Comparison of ENCODE assay signal across 15 mouse cellular contexts in genomic region chr15:85700716-85701115, GRCm38 (mm10). TPM values are rescaled to one million over a fixed set of nuclear protein-coding genes. Genes with fewer than 3 reads are reported as not detected.
DNase-seq lines count a peak whose midpoint lies in the region; ATAC-seq and TF ChIP-seq lines count a peak whose summit lies in the region.
"Had no signal": no experiment of that assay in that cellular context is flagged by ENCODE, and none has a peak within 500 bp of the region (broad histone marks: within the 10 kb centered on the region; RNA-seq: fewer than 3 reads in every experiment).

No protein-coding gene starts in this region.

- no peak for TF ChIP-seq CTCF in kidney, adult 2 months (conservative IDR thresholded peaks at IDR 0.05; ENCODE audit: insufficient read depth, insufficient read length, low read depth, low read length)

- H3K9me3 ChIP-seq in kidney, embryonic 16.5 days (ENCODE audit: low read length): no peaks in the 10 kb centered on the region
- H3K9me3 ChIP-seq: embryonic facial prominence, embryonic 15.5 days; liver, embryonic 15.5 days; stomach, embryonic 15.5 days had no signal

- H3K4me1 ChIP-seq in kidney, adult 2 months (ENCODE audit: control insufficient read depth, insufficient read depth, low read length): peaks cover 85% of the 10 kb centered on the region
- peaks cover 36% of the 10 kb centered on the region for H3K4me1 ChIP-seq in kidney, embryonic 16.5 days (ENCODE audit: insufficient read depth, low read length)
- H3K4me1 ChIP-seq: liver, embryonic 15.5 days; stomach, embryonic 15.5 days had no signal

- peak; percentile 47 for DNase-seq in cerebellum, adult 11-12 months
- DNase-seq in cerebellum, postnatal 4 days (ENCODE audit: low spot score in 2 of 2): no peak
- no peak for DNase-seq in kidney, adult 2 months
- DNase-seq in 3134 (ENCODE audit: extremely low read depth, insufficient read length, low spot score): peak; percentile 35
- DNase-seq in cerebellum, postnatal 36 days: peak; percentile 21 to 24
- DNase-seq in left cerebral cortex, adult 9 months (ENCODE audit: low spot score in 2 of 2): no peak
- DNase-seq: adrenal gland, postnatal 25 days; thymus, postnatal 36 days had no signal

- ATAC-seq in kidney, embryonic 16.5 days (ENCODE audit: low FRiP score, low TSS enrichment): no peak
- ATAC-seq in megakaryocyte-erythroid progenitor cell, adult 5-6 weeks (replicated peaks; ENCODE audit: low FRiP score, low TSS enrichment, poor library complexity, severe bottlenecking): no peak

- H3K36me3 ChIP-seq in kidney, adult 2 months (ENCODE audit: control insufficient read depth, insufficient read depth, low read length): peaks cover 9% of the 10 kb centered on the region; the same call in 1 of the 2 replicates
- peaks cover 82% of the 10 kb centered on the region for H3K36me3 ChIP-seq in kidney, embryonic 16.5 days (ENCODE audit: insufficient read depth, low read length)
- H3K36me3 ChIP-seq: liver, embryonic 15.5 days had no signal

- H3K9ac ChIP-seq in kidney, embryonic 16.5 days (replicated peaks; ENCODE audit: low read length): no peak overlapping the region
- H3K9ac ChIP-seq: embryonic facial prominence, embryonic 15.5 days; liver, embryonic 15.5 days; stomach, embryonic 15.5 days had no signal

- H3K27me3 ChIP-seq in kidney, adult 2 months (replicated peaks; ENCODE audit: control insufficient read depth, insufficient read depth, low read length): no peaks in the 10 kb centered on the region
- no peaks in the 10 kb centered on the region for H3K27me3 ChIP-seq in kidney, embryonic 16.5 days (ENCODE audit: insufficient read depth, low read length)
- H3K27me3 ChIP-seq: embryonic facial prominence, embryonic 15.5 days; liver, embryonic 15.5 days; stomach, embryonic 15.5 days had no signal

- no peak for TF ChIP-seq POLR2A in kidney, adult 2 months (IDR thresholded peaks at IDR 0.05; ENCODE audit: low read depth, low read length)

- no peak overlapping the region for H3K4me2 ChIP-seq in kidney, embryonic 16.5 days (replicated peaks; ENCODE audit: low read depth, low read length)
- H3K4me2 ChIP-seq: embryonic facial prominence, embryonic 15.5 days; heart, embryonic 11.5 days; liver, embryonic 15.5 days; stomach, embryonic 15.5 days had no signal

- WGBS in kidney, adult 2 months: 42% methylated on average over 9 of the region's 9 CpGs
- WGBS in kidney, embryonic 16.5 days: 86% methylated on average over 9 of the region's 9 CpGs

- H3K4me3 ChIP-seq in kidney, adult 2 months (ENCODE audit: insufficient read depth, low read depth, low read length): no peak overlapping the region
- no peak overlapping the region for H3K4me3 ChIP-seq in kidney, embryonic 16.5 days (ENCODE audit: low read length)
- H3K4me3 ChIP-seq: embryonic facial prominence, embryonic 15.5 days; liver, embryonic 15.5 days; stomach, embryonic 15.5 days had no signal

- peak overlapping the region; percentile 73 for H3K27ac ChIP-seq in kidney, adult 2 months (ENCODE audit: insufficient read depth, low read depth, low read length)
- H3K27ac ChIP-seq in kidney, embryonic 16.5 days (ENCODE audit: low read length): no peak overlapping the region
- H3K27ac ChIP-seq: embryonic facial prominence, embryonic 15.5 days; liver, embryonic 15.5 days had no signal

RNA-seq across cellular contexts. Expression of gene Ppara, which starts 34.1 kb away (rescaled TPM):
- polyA plus RNA-seq in kidney, adult 2 months (2012; rRNA removed): 31.3 and 32.5 TPM in 2 replicates
- polyA plus RNA-seq in kidney, embryonic 16.5 days (2015; fragmentation: Nextera tagmentation; extraction: Ambion mirVana): 5.1 and 5.9 TPM in 2 replicates
- not detected in 2 replicates for total RNA-seq in megakaryocyte-erythroid progenitor cell, adult 5-6 weeks (2014; fragmentation: Nextera tagmentation)
- not detected in 2 replicates for total RNA-seq in megakaryocyte-erythroid progenitor cell, adult 5-6 weeks (2017)
- total RNA-seq: hematopoietic stem cell, adult 5-6 weeks had no signal

Comparison
In these comparisons a context has a peak if more than half of its experiments do, and no peak if none do; other contexts are left out.
1. DNase-seq: peak in cerebellum, adult 11-12 months (single experiment), 3134 (single experiment) and cerebellum, postnatal 36 days (2 of 2); none in cerebellum, postnatal 4 days (0 of 2), kidney, adult 2 months (single experiment) and left cerebral cortex, adult 9 months (0 of 2).